Mouse (Mus musculus) liver, adult 2 months (tissue): Measurements from ENCODE around the gene Pmvk.

Experiments used
- CTCF ChIP-seq: fragments of 200-500 bp; IDR thresholded peaks from 2 replicates; pipeline ENCODE4 v1.5.1; 2011; ENCODE audit warnings: low read depth, low read length, control low read depth
- POLR2A ChIP-seq: fragments of 200-500 bp; IDR thresholded peaks from 2 replicates; pipeline ENCODE4 v1.6.1; 2011; ENCODE audit warnings: low read length, control low read depth; ENCODE audit not compliant: insufficient read depth; ENCODE audit errors: extremely low read depth

GRCm38 (mm10) chr3:89419981-89420380, 34.4 kb upstream of the Pmvk start:
- TF ChIP-seq CTCF: no peak
- no peak for TF ChIP-seq POLR2A
